9 mouse cellular contexts compared by ENCODE assay signal in the genomic region with DNA sequence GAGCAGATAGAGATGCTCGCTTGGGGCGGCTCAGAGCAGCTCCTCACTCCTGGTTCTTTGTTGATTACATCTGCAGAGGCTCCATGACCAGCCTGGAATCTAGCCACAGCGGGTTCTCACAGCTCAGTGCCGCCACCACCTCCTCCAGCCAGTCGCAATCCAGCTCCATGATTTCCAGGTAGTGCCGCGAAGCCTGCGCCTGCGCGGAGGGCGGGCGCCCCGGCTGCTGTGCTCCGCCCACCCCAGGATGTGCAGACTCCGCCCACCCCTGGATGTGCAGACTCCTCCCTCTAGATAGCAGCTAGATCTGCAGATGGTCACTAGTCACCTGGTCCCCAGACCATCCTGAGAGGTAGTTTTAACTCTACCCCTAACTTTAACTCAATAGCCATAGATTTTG. TPM values are rescaled to one million over a fixed set of nuclear protein-coding genes. Genes with fewer than 3 reads are reported as not detected.
A peak's percentile ranks its signal among the peaks of the same experiment; 100 is the strongest.
DNase-seq lines count a peak whose midpoint lies in the region; ATAC-seq lines count a peak whose summit lies in the region.
"Had no signal": no experiment of that assay in that cellular context is flagged by ENCODE, and none has a peak within 500 bp of the region (broad histone marks: within the 10 kb centered on the region; RNA-seq: fewer than 3 reads in every experiment).

No protein-coding gene starts in this region.

- intact Hi-C loops in heart, postnatal 10 days (cut with DNase I) = no loop called here

- H3K9me3 ChIP-seq in lung, embryonic 16.5 days (ENCODE audit: control insufficient read depth, low read length) = no peaks in the 10 kb centered on the region
- no peaks in the 10 kb centered on the region for H3K9me3 ChIP-seq in embryonic facial prominence, embryonic 10.5 days
- no peaks in the 10 kb centered on the region for H3K9me3 ChIP-seq in kidney, embryonic 15.5 days (replicated peaks)
- no peaks in the 10 kb centered on the region for H3K9me3 ChIP-seq in neural tube, embryonic 12.5 days

- H3K27ac ChIP-seq in lung, embryonic 16.5 days (ENCODE audit: low read length) = no peak overlapping the region
- peak overlapping the region; percentile 69 for H3K27ac ChIP-seq in embryonic facial prominence, embryonic 10.5 days (replicated peaks)
- H3K27ac ChIP-seq in kidney, embryonic 15.5 days = 0 out of 2 replicates have a peak overlapping the region, but pooled peaks have one; percentile 54
- H3K27ac ChIP-seq in neural tube, embryonic 12.5 days = no peak overlapping the region

- H3K4me1 ChIP-seq in lung, embryonic 16.5 days (replicated peaks; ENCODE audit: control insufficient read depth, insufficient read depth, low read length) = peaks cover 15% of the 10 kb centered on the region
- H3K4me1 ChIP-seq in embryonic facial prominence, embryonic 10.5 days = peaks cover 38% of the 10 kb centered on the region
- H3K4me1 ChIP-seq in kidney, embryonic 15.5 days = peaks cover 43% of the 10 kb centered on the region
- peaks cover 20% of the 10 kb centered on the region for H3K4me1 ChIP-seq in neural tube, embryonic 12.5 days

- ATAC-seq in lung, embryonic 16.5 days (ENCODE audit: low read depth) = peak; percentile 8; the same call in 1 of the 2 replicates
- ATAC-seq in kidney, embryonic 15.5 days (replicated peaks; ENCODE audit: low FRiP score) = peak; percentile 46
- peak; percentile 17; the same call in 1 of the 2 replicates for ATAC-seq in neural tube, embryonic 12.5 days (ENCODE audit: low FRiP score, low read depth)

- H3K9ac ChIP-seq in lung, embryonic 16.5 days (ENCODE audit: low read length) = no peak overlapping the region
- no peak overlapping the region for H3K9ac ChIP-seq in kidney, embryonic 15.5 days
- no peak overlapping the region for H3K9ac ChIP-seq in neural tube, embryonic 12.5 days

- H3K36me3 ChIP-seq in lung, embryonic 16.5 days (ENCODE audit: control insufficient read depth, insufficient read depth, low read length) = peaks cover 26% of the 10 kb centered on the region
- peaks cover 81% of the 10 kb centered on the region for H3K36me3 ChIP-seq in embryonic facial prominence, embryonic 10.5 days (replicated peaks)
- H3K36me3 ChIP-seq in kidney, embryonic 15.5 days = peaks cover 74% of the 10 kb centered on the region
- peaks cover 72% of the 10 kb centered on the region for H3K36me3 ChIP-seq in neural tube, embryonic 12.5 days

- H3K27me3 ChIP-seq in lung, embryonic 16.5 days (ENCODE audit: control insufficient read depth, insufficient read depth, low read depth, low read length) = no peaks in the 10 kb centered on the region
- peaks cover 3% of the 10 kb centered on the region; the same call in 1 of the 2 replicates for H3K27me3 ChIP-seq in embryonic facial prominence, embryonic 10.5 days (replicated peaks; ENCODE audit: low read depth, poor library complexity, severe bottlenecking)
- H3K27me3 ChIP-seq in kidney, embryonic 15.5 days = no peaks in the 10 kb centered on the region
- H3K27me3 ChIP-seq in neural tube, embryonic 12.5 days (replicated peaks) = no peaks in the 10 kb centered on the region

- no peak overlapping the region for H3K4me2 ChIP-seq in lung, embryonic 16.5 days (ENCODE audit: low read depth, low read length)
- H3K4me2 ChIP-seq in kidney, embryonic 15.5 days = no peak overlapping the region
- H3K4me2 ChIP-seq in neural tube, embryonic 12.5 days (replicated peaks) = no peak overlapping the region

- no peak for DNase-seq in lung, postnatal 4 days
- DNase-seq in embryonic facial prominence, embryonic 10.5 days (ENCODE audit: low spot score) = peak; percentile 91
- no peak for DNase-seq in lung, adult 18-20 months
- DNase-seq in adrenal gland, adult 8-10 months = no peak
- DNase-seq in heart, postnatal 10 days = no peak
- DNase-seq: adrenal gland, adult 2 months had no signal

- 36% methylated on average over 15 of the region's 15 CpGs for WGBS in lung, embryonic 16.5 days
- 7% methylated on average over 15 of the region's 15 CpGs for WGBS in embryonic facial prominence, embryonic 10.5 days
- WGBS in kidney, embryonic 15.5 days = 18% methylated on average over 14 of the region's 15 CpGs
- 6% methylated on average over 14 of the region's 15 CpGs for WGBS in neural tube, embryonic 12.5 days

- no peak overlapping the region for H3K4me3 ChIP-seq in lung, embryonic 16.5 days (ENCODE audit: low read length)
- H3K4me3 ChIP-seq in embryonic facial prominence, embryonic 10.5 days = peak overlapping the region; percentile 38
- H3K4me3 ChIP-seq in kidney, embryonic 15.5 days (replicated peaks) = no peak overlapping the region
- H3K4me3 ChIP-seq in neural tube, embryonic 12.5 days = no peak overlapping the region

RNA-seq across cellular contexts. Expression of a gene that starts 41.8 kb away (rescaled TPM):
- polyA plus RNA-seq in lung, embryonic 16.5 days (2015; fragmentation: Nextera tagmentation; extraction: Ambion mirVana) = 74.5 and 76.5 TPM in 2 replicates
- 50.6 and 51.8 TPM in 2 replicates for polyA plus RNA-seq in embryonic facial prominence, embryonic 10.5 days (2016; fragmentation: Nextera tagmentation; extraction: Ambion mirVana)
- polyA plus RNA-seq in kidney, embryonic 15.5 days (2015; fragmentation: Nextera tagmentation; extraction: Ambion mirVana) = 66.5 and 69.0 TPM in 2 replicates
- polyA plus RNA-seq in neural tube, embryonic 12.5 days (2016; fragmentation: Nextera tagmentation; extraction: Ambion mirVana) = 68.8 and 71.5 TPM in 2 replicates
- total RNA-seq in adrenal gland, adult 8-10 months (2022) = 100 to 1,000 TPM; 138 to 170 (median 166) TPM
- total RNA-seq in heart, postnatal 10 days (2021) = 10 to 100 TPM; 79.2 to 91.1 TPM

RNA-seq across cellular contexts. Expression of a gene that starts 42.7 kb away (rescaled TPM):
- polyA plus RNA-seq in lung, embryonic 16.5 days (2015; fragmentation: Nextera tagmentation; extraction: Ambion mirVana) = 128 and 139 TPM in 2 replicates
- polyA plus RNA-seq in embryonic facial prominence, embryonic 10.5 days (2016; fragmentation: Nextera tagmentation; extraction: Ambion mirVana) = 255 TPM in 2 replicates
- 120 and 126 TPM in 2 replicates for polyA plus RNA-seq in kidney, embryonic 15.5 days (2015; fragmentation: Nextera tagmentation; extraction: Ambion mirVana)
- polyA plus RNA-seq in neural tube, embryonic 12.5 days (2016; fragmentation: Nextera tagmentation; extraction: Ambion mirVana) = 164 and 165 TPM in 2 replicates
- 100 to 1,000 TPM; 114 to 136 (median 132) TPM for total RNA-seq in adrenal gland, adult 8-10 months (2022)
- total RNA-seq in heart, postnatal 10 days (2021) = 10 to 100 TPM; 70.0 to 71.1 TPM

Comparison
In these comparisons a context has a peak if more than half of its experiments do, and no peak if none do; other contexts are left out.
1. H3K27ac ChIP-seq: peak in embryonic facial prominence, embryonic 10.5 days (single experiment) and kidney, embryonic 15.5 days (single experiment); none in lung, embryonic 16.5 days (single experiment) and neural tube, embryonic 12.5 days (single experiment).
2. Peak in every context shown above with its lines, with median percentiles within 50 percentile points of each other: ATAC-seq.